Mouse (Mus musculus): ENCODE data around the gene Zfp574. TPM values are rescaled to one million over a fixed set of nuclear protein-coding genes. Genes with fewer than 3 reads are reported as not detected.
"Not testable (repeated sequence)": the region's sequence is repeated elsewhere in the genome, so short reads cannot be mapped to it uniquely, and the experiment has no call there.

Gene Zfp574
- polyA plus RNA-seq, 1 experiment from 2014 or later: 23.1 TPM

DNA sequence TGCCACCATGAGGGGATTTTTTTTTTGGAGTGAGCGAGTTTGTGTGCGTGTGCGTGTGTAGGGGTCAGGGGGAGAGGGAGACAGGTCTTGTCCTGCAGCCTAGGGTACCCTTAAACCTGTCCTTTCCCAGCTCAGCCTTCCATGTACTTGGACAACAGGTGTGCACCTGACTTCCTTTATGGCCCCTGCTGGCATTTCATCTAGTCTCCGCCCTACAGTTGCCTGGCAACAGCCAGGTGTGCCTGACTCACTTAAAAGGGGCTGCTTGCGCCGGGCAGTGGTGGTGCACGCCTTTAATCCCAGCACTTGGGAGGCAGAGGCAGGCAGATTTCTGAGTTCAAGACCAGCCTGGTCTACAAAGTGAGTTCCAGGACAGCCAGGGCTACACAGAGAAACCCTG is 27.8 kb upstream of the Zfp574 start:
- H3K27me3 ChIP-seq (replicated peaks; ENCODE audit: control insufficient read depth, insufficient read depth, low read length); H3K9ac ChIP-seq (ENCODE audit: low read depth, low read length); ATAC-seq (replicated peaks; ENCODE audit: low FRiP score); H3K27ac ChIP-seq (ENCODE audit: low read depth, low read length); H3K4me2 ChIP-seq; H3K4me1 ChIP-seq (replicated peaks; ENCODE audit: control insufficient read depth, insufficient read depth, low read length); H3K9me3 ChIP-seq (ENCODE audit: control insufficient read depth, low read length); DNase-seq (ENCODE audit: low spot score); H3K4me3 ChIP-seq (ENCODE audit: low read depth, low read length): not testable (repeated sequence)
- WGBS: 96% methylated on average over 7 of the region's 7 CpGs
- peaks cover 14% of the 10 kb centered on the region; the same call in 1 of the 2 replicates for H3K36me3 ChIP-seq (ENCODE audit: control insufficient read depth, insufficient read depth, low read length)

DNA sequence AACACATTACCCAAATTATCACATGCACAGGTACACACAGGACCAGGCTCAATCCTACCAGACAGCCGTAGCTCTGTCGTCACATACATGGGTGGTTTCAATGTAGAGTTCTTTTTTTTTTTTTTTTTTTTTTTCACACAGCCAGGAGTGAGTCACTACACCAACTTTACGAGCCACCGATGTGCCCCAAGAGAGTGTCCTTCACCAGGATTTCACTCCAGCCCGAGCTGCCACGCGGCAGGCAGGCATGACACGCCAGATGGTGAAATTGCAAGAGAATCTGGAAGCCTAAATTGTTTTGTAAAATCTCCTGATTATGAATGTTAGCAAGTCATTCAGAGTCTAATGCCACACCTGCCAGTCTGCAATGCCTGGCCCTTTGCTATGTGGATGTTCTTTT is 25.0 kb upstream of the Zfp574 start:
- H3K9ac ChIP-seq (ENCODE audit: low read depth, low read length): no peak overlapping the region
- DNase-seq (ENCODE audit: low spot score) (no peak), ATAC-seq (replicated peaks; ENCODE audit: low FRiP score) (no peak)
- no peaks in the 10 kb centered on the region for H3K4me1 ChIP-seq (replicated peaks; ENCODE audit: control insufficient read depth, insufficient read depth, low read length)
- no peak overlapping the region for H3K4me2 ChIP-seq
- peaks cover 4% of the 10 kb centered on the region; the same call in 1 of the 2 replicates for H3K36me3 ChIP-seq (ENCODE audit: control insufficient read depth, insufficient read depth, low read length)
- WGBS: 85% methylated on average over 8 of the region's 8 CpGs
- no peaks in the 10 kb centered on the region for H3K9me3 ChIP-seq (ENCODE audit: control insufficient read depth, low read length)
- no peaks in the 10 kb centered on the region for H3K27me3 ChIP-seq (replicated peaks; ENCODE audit: control insufficient read depth, insufficient read depth, low read length)
- no peak overlapping the region for H3K27ac ChIP-seq (ENCODE audit: low read depth, low read length)
- H3K4me3 ChIP-seq (ENCODE audit: low read depth, low read length): no peak overlapping the region

DNA sequence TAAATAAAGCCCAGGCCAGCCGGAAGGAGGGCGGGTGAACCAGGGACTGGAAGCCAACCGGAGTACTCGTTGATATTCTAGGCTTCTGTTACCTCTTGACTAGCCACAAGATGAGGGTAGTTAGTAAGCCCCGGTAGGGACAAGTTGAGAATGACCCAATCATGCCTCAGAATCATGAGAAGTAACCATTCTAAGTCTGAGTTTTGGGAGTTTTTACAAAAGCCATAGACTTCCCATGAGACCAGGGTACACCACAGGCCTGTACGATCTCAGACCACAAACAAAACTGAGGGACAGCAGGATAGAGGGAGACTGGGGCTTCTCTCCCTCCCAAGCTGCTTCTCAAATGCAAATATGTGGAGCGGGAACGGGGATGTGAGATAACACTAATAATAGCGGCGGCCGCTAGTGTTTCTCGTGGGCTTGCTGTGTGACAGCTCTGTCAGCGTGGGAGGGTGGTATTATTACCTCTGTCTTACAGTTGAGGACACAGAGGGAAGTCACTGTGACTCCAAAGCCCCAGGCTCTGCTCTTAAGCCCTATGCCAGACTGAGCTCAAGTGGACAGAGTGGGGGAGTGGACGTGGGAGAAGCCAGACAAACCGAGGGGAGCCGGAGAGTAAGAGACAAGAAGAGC is 23.0 kb upstream of the Zfp574 start:
- no peak overlapping the region for H3K9ac ChIP-seq (ENCODE audit: low read depth, low read length)

DNA sequence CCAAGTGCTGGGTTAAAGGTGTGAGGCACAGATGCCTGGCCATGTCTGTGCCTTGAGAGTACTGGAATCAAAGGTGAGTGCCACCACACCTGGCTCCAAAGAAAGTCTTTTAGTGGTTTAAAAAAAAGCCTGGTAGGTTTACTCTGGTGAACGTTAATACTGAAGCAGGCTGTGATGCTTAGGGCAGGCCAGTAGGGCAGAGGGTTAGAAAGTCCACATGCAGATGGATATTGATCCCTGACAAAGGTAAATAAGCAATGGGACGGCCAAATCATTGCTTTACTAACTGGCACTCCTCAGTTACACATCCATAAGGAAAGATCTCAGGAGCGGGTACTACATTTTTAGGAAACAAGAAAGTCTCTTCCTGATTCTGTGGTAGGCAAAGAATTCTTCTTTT is 19.8 kb upstream of the Zfp574 start:
- Histone ChIP-seq H3K9ac (ENCODE audit: low read depth, low read length) (no peak overlapping the region), H3K27ac (ENCODE audit: low read depth, low read length) (peak overlapping the region; percentile 1; the same call in 1 of the 2 replicates), H3K4me3 (ENCODE audit: low read depth, low read length) (no peak overlapping the region), H3K27me3 (replicated peaks; ENCODE audit: control insufficient read depth, insufficient read depth, low read length) (no peaks in the 10 kb centered on the region), H3K36me3 (ENCODE audit: control insufficient read depth, insufficient read depth, low read length) (peaks cover 5% of the 10 kb centered on the region; the same call in 1 of the 2 replicates), H3K4me2 (no peak overlapping the region), H3K4me1 (replicated peaks; ENCODE audit: control insufficient read depth, insufficient read depth, low read length) (no peaks in the 10 kb centered on the region), H3K9me3 (ENCODE audit: control insufficient read depth, low read length) (no peaks in the 10 kb centered on the region)
- ATAC-seq (replicated peaks; ENCODE audit: low FRiP score) (peak; percentile 31), DNase-seq (ENCODE audit: low spot score) (no peak)
- WGBS: 69% methylated on average over 3 of the region's 3 CpGs

More for the DNA sequence above, 23.0 kb upstream of the Zfp574 start:
- Histone ChIP-seq H3K27ac (ENCODE audit: low read depth, low read length) (no peak overlapping the region), H3K4me2 (no peak overlapping the region), H3K36me3 (ENCODE audit: control insufficient read depth, insufficient read depth, low read length) (peaks cover 2% of the 10 kb centered on the region; the same call in 1 of the 2 replicates), H3K4me3 (ENCODE audit: low read depth, low read length) (no peak overlapping the region), H3K4me1 (replicated peaks; ENCODE audit: control insufficient read depth, insufficient read depth, low read length) (no peaks in the 10 kb centered on the region), H3K27me3 (replicated peaks; ENCODE audit: control insufficient read depth, insufficient read depth, low read length) (no peaks in the 10 kb centered on the region), H3K9me3 (ENCODE audit: control insufficient read depth, low read length) (no peaks in the 10 kb centered on the region)
- ATAC-seq (replicated peaks; ENCODE audit: low FRiP score) (no peak), DNase-seq (ENCODE audit: low spot score) (no peak)
- WGBS: 75% methylated on average over 16 of the region's 16 CpGs

DNA sequence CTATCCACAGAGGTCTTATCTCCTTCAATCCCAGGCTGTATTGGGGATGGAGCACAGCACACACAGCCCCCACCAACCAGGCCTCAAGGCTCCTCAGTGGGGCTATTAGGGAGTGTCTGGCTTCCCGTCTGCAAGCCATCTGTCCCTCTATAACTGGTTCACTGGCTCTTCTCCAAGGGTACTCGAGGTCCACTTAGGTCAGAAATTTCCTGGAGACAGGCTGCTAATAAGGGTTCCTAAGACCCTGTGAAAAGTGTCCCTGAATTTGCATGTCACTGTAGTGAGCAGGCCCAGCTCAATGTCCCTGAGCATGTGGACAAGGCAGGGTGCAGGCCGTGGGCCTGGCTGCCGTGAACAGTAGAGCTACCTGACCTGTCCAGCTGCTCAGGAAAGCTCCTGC is 15.4 kb upstream of the Zfp574 start:
- Histone ChIP-seq H3K4me2 (no peak overlapping the region), H3K4me3 (ENCODE audit: low read depth, low read length) (no peak overlapping the region), H3K27ac (ENCODE audit: low read depth, low read length) (no peak overlapping the region), H3K4me1 (replicated peaks; ENCODE audit: control insufficient read depth, insufficient read depth, low read length) (no peaks in the 10 kb centered on the region), H3K9me3 (ENCODE audit: control insufficient read depth, low read length) (no peaks in the 10 kb centered on the region), H3K36me3 (ENCODE audit: control insufficient read depth, insufficient read depth, low read length) (peaks cover 13% of the 10 kb centered on the region; the same call in 1 of the 2 replicates), H3K9ac (ENCODE audit: low read depth, low read length) (no peak overlapping the region), H3K27me3 (replicated peaks; ENCODE audit: control insufficient read depth, insufficient read depth, low read length) (no peaks in the 10 kb centered on the region)
- no peak for DNase-seq (ENCODE audit: low spot score)
- WGBS: 67% methylated on average over 4 of the region's 4 CpGs
- no peak for ATAC-seq (replicated peaks; ENCODE audit: low FRiP score)

DNA sequence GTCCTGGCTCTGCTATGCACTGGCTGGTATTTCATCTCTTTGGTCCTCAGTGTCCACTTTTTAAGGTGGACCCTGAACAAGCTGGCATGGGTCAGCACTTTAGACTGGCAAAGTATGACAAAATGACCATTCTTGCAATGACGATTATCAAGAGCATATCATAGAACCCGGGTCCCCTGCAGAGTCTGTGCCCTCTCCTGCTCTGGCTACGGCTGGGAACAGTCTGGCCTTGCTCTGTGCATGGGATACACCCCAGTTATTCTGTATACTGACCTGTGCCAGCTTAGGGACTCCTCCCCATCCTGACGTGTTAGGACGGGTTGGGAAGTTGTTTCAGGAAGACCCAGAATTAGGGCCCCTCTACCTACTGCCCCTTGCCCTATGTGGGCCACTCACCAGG is 14.5 kb upstream of the Zfp574 start:
- Histone ChIP-seq H3K36me3 (ENCODE audit: control insufficient read depth, insufficient read depth, low read length) (peaks cover 19% of the 10 kb centered on the region), H3K9me3 (ENCODE audit: control insufficient read depth, low read length) (no peaks in the 10 kb centered on the region), H3K4me2 (no peak overlapping the region), H3K4me3 (ENCODE audit: low read depth, low read length) (no peak overlapping the region), H3K27me3 (replicated peaks; ENCODE audit: control insufficient read depth, insufficient read depth, low read length) (no peaks in the 10 kb centered on the region), H3K27ac (ENCODE audit: low read depth, low read length) (no peak overlapping the region), H3K4me1 (replicated peaks; ENCODE audit: control insufficient read depth, insufficient read depth, low read length) (no peaks in the 10 kb centered on the region), H3K9ac (ENCODE audit: low read depth, low read length) (no peak overlapping the region)
- WGBS: 87% methylated on average over 5 of the region's 5 CpGs
- DNase-seq (ENCODE audit: low spot score) (no peak), ATAC-seq (replicated peaks; ENCODE audit: low FRiP score) (no peak)

DNA sequence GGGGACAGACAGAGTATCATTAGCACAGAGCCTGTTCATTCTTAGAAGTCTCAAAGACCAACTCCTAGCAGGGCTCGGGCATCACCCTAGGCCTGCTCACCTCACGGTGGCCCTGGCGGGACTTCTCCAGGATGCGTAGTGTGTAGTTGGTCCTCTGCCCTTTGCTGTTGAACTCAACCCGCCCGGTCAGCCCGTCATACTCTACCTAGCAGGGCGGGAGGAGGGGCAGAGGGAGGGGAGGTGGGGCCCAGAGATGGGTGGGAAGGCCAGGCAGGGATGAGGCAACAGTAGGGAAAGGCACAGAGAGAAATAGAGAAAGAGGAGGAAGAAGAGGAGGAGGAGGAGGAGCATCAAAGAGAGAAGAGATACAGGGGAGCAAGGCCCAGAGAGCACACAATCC is 14.0 kb upstream of the Zfp574 start:
- Histone ChIP-seq H3K27me3 (replicated peaks; ENCODE audit: control insufficient read depth, insufficient read depth, low read length) (no peaks in the 10 kb centered on the region), H3K4me1 (replicated peaks; ENCODE audit: control insufficient read depth, insufficient read depth, low read length) (no peaks in the 10 kb centered on the region), H3K9ac (ENCODE audit: low read depth, low read length) (no peak overlapping the region), H3K36me3 (ENCODE audit: control insufficient read depth, insufficient read depth, low read length) (peaks cover 24% of the 10 kb centered on the region), H3K4me3 (ENCODE audit: low read depth, low read length) (no peak overlapping the region), H3K4me2 (no peak overlapping the region), H3K27ac (ENCODE audit: low read depth, low read length) (no peak overlapping the region), H3K9me3 (ENCODE audit: control insufficient read depth, low read length) (no peaks in the 10 kb centered on the region)
- DNase-seq (ENCODE audit: low spot score): no peak
- WGBS: 84% methylated on average over 8 of the region's 8 CpGs
- ATAC-seq (replicated peaks; ENCODE audit: low FRiP score): no peak

DNA sequence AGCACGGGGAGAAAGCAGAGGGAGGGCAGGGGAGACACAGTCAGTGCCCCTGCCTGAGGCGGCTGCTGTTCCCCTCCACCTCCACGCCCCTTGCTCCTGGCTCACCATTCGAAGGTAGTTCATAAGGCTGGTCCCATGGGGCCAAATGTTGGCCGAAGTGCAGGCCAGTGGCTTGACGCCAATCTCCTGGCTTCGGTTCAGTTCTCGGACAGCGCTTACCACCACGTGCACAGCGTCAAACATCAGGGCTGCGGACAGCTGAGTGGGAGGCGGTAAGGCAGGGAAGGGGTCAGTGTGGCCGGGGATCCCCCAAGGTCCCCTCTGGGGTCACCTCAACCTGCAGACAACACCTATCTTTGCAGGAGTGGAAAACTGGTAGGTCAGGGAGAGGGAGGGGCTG is 13.5 kb upstream of the Zfp574 start:
- H3K9ac ChIP-seq (ENCODE audit: low read depth, low read length): no peak overlapping the region
- no peaks in the 10 kb centered on the region for H3K27me3 ChIP-seq (replicated peaks; ENCODE audit: control insufficient read depth, insufficient read depth, low read length)
- DNase-seq (ENCODE audit: low spot score) (no peak), ATAC-seq (replicated peaks; ENCODE audit: low FRiP score) (no peak)
- H3K9me3 ChIP-seq (ENCODE audit: control insufficient read depth, low read length): no peaks in the 10 kb centered on the region
- 85% methylated on average over 14 of the region's 14 CpGs for WGBS
- H3K27ac ChIP-seq (ENCODE audit: low read depth, low read length): no peak overlapping the region
- H3K36me3 ChIP-seq (ENCODE audit: control insufficient read depth, insufficient read depth, low read length): peaks cover 27% of the 10 kb centered on the region
- no peak overlapping the region for H3K4me3 ChIP-seq (ENCODE audit: low read depth, low read length)
- no peak overlapping the region for H3K4me2 ChIP-seq
- H3K4me1 ChIP-seq (replicated peaks; ENCODE audit: control insufficient read depth, insufficient read depth, low read length): no peaks in the 10 kb centered on the region

DNA sequence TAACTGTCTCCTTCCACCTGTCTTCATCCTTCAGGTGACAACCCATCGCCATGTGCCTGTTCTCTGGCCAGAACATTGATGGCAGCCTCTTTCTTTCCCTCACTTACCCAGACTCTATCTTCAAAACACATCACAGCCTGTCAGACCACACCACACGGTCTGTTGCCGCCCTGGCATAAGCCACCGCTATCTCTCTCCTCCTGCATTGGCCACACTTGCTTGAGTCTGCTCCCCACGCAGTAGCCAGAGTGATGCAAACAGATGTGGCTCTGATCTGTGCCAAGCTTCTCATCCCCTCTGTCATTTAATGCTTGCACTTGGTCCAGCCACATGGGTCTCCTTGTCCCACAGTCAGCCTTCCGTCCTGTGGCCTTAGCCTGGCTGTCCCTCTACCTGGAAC is 9.0 kb upstream of the Zfp574 start:
- ATAC-seq (replicated peaks; ENCODE audit: low FRiP score): no peak
- Histone ChIP-seq H3K9ac (ENCODE audit: low read depth, low read length) (no peak overlapping the region), H3K27ac (ENCODE audit: low read depth, low read length) (no peak overlapping the region), H3K27me3 (replicated peaks; ENCODE audit: control insufficient read depth, insufficient read depth, low read length) (no peaks in the 10 kb centered on the region), H3K9me3 (ENCODE audit: control insufficient read depth, low read length) (no peaks in the 10 kb centered on the region), H3K36me3 (ENCODE audit: control insufficient read depth, insufficient read depth, low read length) (peaks cover 39% of the 10 kb centered on the region), H3K4me2 (no peak overlapping the region), H3K4me3 (ENCODE audit: low read depth, low read length) (no peak overlapping the region), H3K4me1 (replicated peaks; ENCODE audit: control insufficient read depth, insufficient read depth, low read length) (no peaks in the 10 kb centered on the region)
- DNase-seq (ENCODE audit: low spot score): no peak
- WGBS: 86% methylated on average over 6 of the region's 6 CpGs

Measured in liver, embryonic 11.5 days (tissue).